Mouse (Mus musculus): Measurements from ENCODE around the gene Katnal1. TPM values are rescaled to one million over a fixed set of nuclear protein-coding genes. Genes with fewer than 3 reads are reported as not detected.

Gene Katnal1
- total and polyA plus RNA-seq, 3 experiments, result 3.2 to 10.1 (median 6.5) TPM

GRCm38 (mm10) chr5:148924586-148924985, 4.5 kb downstream of the Katnal1 start:
- DNase-seq, result no peak

DNA sequence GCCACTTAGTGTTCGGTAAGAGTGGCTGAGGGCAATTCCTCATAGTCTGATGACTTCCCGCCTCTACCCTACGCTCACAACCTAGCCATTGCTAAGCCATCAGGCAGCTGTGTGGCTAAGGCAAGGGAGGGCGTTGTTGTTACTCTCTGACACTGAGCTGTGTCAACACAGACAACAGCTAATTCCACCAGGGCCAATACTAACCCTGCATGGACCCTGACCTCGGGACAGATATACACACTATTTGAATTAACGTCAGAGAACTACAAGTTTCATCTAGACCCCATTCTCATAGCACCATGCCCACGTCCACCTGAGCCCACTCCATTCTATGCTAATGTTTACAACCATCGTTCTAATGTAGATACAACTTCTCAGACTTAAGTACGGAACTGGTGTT, 5.1 kb downstream of the Katnal1 start:
- DNase-seq, result no peak

- no peak for DNase-seq
Measured at GRCm38 (mm10) chr5:148923408-148923807, 5.7 kb downstream of the Katnal1 start.

- no peak for DNase-seq
Measured at GRCm38 (mm10) chr5:148922773-148923172, 6.3 kb downstream of the Katnal1 start.

- DNase-seq, result no peak
Measured at GRCm38 (mm10) chr5:148918049-148918448, 11.1 kb downstream of the Katnal1 start.

DNA sequence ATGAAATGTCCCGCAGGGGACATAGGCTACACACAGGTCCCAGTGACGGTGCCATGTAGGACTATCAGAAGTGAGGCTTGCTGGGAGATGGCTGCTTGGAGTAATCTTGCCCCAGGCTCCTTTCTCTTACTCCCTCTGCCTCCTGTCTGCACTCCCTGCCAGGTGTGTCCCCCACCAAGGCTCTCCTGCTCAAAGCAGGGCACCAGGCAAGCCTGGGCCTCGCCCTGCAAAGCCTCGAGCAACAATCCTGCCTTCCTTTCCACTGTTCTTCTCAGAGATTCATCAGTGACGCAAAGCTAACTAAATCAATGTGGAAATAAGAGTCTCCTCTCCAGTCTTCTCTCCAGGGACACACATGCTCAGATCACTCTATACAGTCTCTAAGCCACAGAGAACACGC, 12.3 kb downstream of the Katnal1 start:
- DNase-seq, result no peak

DNA sequence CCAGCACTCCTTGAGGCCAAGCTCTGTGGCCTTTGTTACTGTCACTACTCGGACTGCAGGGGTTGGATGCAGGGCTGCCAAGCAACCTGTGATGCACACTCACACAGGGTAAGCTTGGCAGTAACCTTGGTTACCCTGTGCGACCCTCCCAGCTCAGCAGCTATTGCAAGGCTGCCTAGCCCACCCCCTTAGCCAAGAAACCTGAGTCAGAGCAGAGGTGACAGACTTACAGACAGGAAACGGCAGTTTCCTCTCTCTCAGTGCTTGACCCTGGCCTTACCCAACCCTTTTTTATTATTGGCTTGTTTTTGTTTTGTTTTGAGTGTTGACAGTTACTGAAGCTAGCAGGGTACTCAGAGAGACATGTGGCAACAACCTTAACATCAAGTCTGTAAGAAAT, 16.9 kb downstream of the Katnal1 start:
- no peak for DNase-seq

DNA sequence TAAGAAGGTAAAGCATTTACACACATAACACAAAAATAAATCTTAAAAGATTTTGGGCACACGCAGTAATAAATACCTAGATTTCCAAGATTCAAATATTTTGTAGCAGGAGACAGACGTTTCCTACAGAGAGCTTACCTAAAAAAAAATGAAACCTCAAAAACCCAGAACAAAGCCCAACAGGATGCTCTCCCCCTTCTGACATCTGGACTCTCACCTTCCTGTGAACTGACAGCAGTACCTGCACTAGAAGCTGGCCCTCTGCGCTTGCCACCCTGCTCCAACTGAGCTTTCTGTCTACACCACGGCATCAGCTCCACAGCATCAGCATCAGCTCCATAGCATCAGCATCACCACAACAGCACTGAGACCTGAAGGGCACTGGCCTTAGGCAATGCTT, 19.1 kb downstream of the Katnal1 start:
- DNase-seq, result no peak

GRCm38 (mm10) chr5:148909402-148909801, 19.7 kb downstream of the Katnal1 start:
- DNase-seq, result peak; percentile 16

GRCm38 (mm10) chr5:148909057-148909395, 20.1 kb downstream of the Katnal1 start:
- no peak for DNase-seq

DNA sequence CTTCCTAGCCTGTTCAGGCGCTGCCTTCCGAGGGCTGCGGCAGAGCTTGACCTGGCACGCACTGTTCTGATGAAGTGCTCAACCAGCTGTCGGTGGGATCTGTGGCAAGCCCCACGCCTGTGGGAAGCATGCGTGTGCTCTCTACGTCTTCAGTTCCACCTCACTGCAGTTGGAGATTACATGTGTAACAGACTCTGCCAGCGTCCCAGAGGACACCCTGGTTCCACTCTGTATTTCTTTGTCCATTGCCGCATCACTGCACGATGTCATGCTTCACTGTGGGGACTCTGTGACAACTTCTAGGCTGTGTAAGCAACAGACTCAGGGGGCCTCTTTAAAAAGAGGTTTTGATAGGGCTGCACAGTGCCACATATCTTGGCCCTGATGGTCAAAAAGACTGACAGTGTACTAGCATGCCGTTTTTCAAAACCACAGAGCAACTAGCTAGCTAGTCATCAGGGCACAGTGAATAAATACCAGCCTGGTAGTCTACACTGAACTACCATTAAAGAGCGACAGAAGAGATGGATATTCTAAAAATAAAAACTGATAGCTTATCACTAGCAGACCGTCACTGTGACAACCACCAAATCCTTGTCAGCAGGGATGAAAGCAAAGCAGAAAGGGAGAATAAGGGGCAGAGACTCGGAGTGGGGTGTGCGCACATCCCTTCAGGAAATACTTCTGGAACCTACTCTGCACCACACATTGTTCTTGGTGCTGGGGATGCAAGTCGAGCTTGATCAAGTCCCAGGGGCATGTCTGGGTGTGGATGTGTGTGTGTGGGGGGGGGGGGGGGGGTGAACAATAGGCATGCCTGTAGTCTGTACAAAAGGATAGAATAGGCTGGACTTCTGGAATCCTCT, 20.7 kb downstream of the Katnal1 start:
- DNase-seq, result no peak

- DNase-seq, result no peak
Measured at GRCm38 (mm10) chr5:148906305-148906704, 22.8 kb downstream of the Katnal1 start.

- peak; percentile 17 for DNase-seq
Measured at GRCm38 (mm10) chr5:148904846-148905245, 24.3 kb downstream of the Katnal1 start.

DNA sequence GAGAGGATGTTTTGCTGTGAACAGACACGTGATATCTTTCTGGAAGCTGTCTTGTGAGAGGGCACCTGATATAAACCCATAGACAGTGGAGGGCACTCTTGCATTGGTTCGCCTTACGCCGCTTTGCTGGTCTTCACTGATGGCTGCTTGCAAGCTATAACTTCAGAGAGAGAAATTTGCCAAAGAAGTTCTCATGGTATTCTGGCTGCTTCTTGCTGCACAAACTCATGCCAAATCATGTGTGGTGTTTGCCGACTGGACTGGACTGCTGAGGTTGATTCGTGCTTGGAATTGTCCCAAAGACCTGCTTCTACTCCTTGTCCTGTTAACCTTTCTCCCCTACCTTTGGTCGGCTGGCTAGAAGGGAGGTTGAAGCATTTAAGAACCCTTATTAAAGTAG, 29.8 kb downstream of the Katnal1 start:
- no peak for DNase-seq

GRCm38 (mm10) chr5:148897941-148898417, 31.1 kb downstream of the Katnal1 start:
- DNase-seq, result no peak

DNA sequence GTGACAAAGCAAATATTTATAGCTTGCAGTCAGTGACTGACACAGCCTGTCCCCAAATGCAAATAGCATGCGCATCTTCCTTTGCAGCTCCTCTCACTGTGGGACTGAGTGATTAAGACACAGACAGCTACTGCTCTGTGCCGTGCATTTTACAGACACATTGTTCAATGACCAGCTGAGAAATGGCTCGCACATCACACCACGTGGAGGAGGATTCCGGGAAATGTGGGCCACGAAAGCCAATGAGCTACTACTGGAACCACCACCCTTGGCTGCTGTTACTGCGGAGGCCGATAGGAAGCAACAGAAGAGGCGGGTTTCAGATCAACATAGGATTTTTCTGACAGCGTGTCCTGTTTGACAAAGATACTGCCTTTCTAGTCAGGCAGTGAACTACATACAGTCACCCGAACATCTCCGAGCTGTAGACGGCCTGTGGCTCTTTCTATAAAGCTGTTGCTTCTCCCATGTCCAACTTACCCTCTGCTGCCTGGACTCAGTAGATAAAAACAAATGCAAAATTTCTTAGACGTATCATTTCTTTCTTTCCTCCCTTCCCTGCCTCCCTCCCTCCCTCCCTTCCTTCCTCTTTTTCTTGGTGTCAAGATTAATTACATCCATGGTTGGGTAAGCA, 31.9 kb downstream of the Katnal1 start:
- DNase-seq, result no peak

DNA sequence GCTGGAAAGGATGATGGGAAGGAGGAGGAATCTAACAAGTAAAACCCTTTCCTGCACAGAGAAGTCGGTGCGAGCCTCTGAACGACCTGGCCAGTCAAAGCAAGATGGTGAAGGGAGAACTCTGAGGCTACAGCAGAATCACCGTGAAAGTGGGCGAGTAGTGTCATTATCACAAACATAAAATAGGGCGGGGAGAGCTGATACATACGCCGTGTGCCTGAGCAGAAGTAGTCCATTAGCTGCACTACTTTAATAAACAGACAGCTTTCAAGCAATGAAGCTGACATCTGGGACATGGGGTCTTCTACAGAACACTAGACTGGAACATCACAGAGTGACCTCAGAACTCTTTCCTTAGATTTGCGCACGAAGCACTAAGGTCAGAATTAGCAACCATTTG, 32.6 kb downstream of the Katnal1 start:
- DNase-seq, result no peak

GRCm38 (mm10) chr5:148895833-148896232, 33.3 kb downstream of the Katnal1 start:
- no peak for DNase-seq

- no peak for DNase-seq
Measured at GRCm38 (mm10) chr5:148895034-148895433, 34.1 kb downstream of the Katnal1 start.

DNA sequence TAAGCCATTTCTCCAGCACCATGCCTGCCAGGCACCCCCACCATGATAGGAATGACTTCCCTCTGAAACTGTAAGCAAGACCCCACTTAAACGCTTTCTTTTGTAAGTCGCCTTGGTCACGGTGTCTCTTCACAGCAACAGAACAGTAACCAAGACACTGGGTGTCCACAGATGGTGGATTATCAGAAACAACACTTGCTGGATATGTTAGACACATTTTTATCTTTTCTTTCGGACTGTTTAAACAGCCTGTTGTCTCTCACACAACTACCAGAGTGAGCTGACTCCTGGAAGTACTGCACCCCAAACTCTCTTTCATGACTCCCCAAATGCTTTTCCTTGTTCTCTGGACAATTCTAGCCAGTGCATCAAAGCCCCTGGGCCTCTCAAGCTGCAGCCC, 38.9 kb downstream of the Katnal1 start:
- no peak for DNase-seq

DNA sequence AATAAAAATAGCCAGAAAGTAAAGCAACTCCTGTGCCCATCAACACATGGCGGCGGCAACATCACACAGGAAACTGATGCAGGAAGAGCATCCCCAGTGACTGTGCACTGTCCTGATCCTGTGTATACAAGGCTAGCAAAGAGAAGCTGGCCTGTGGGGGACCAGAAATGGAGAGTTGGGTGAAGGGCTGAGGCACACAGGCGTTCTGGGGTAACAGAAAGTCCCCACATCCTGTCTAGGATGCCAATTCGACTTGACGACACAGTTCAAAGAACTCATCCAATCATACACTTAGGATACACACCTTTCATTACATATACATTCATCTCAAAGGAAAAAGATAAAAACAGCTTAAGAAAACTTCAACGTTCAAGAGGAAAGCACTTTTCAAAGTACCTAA, 41.1 kb downstream of the Katnal1 start:
- DNase-seq, result no peak

DNA sequence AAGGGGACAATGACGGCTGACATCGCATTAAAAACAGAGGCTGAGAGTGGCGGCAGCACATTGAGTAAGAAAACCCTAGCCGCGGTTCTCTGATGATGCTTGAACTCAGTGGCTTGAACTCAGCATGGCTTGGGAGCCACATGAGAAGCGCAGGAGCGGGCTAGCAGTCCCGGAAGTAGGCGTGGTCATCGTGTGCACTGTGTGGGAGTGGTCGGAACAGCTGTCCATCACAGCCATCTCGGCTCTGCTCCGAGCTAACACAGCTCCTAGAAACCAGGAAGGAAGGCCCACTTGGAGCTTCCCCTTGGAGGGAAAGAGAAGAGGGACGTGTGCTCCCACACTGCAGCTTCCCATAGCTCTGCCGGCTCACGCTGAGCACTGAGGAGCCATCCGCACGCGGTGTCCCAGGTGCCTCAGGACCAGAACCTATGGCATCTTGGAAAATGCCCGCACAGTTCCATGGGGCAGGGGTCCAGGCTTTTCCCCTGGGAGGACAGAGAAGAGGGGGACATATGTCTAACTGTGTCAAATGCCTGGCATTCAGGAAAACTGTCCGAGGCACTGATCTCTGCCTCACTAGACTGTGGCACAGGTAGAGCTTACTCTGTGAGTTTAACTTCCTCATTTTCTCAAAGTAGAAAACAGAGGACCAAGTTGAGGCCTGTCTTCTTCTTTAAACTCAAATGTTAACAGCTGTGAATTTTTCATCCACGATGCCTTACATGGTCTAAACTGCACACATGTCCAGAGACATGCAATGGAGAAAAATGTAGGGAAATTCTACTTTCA, 43.1 kb downstream of the Katnal1 start:
- DNase-seq, result peak; percentile 10

DNA sequence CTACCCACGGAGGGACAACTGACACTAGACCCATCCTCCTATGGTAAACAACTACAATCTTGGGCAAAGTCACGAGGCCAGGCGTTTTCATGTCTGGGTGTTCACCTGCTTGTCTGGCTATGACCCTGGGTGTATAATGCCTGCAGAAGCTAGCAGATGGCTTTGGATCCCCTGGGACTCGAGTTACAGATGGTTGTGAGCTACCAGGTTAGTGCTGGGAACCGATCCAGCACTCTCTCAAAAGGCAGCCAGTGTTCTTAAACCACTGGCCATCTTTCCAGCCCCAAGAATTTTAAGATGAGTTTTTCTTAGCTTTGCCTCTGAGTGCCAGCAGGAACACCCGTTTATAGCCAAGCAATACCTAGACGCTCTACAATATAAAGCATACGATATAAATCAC, 45.4 kb downstream of the Katnal1 start:
- no peak for DNase-seq

All from adrenal gland, adult 2 months (tissue).